Mouse (Mus musculus): Measurements from ENCODE around the gene Trim25.

Trim25 gene

DNA sequence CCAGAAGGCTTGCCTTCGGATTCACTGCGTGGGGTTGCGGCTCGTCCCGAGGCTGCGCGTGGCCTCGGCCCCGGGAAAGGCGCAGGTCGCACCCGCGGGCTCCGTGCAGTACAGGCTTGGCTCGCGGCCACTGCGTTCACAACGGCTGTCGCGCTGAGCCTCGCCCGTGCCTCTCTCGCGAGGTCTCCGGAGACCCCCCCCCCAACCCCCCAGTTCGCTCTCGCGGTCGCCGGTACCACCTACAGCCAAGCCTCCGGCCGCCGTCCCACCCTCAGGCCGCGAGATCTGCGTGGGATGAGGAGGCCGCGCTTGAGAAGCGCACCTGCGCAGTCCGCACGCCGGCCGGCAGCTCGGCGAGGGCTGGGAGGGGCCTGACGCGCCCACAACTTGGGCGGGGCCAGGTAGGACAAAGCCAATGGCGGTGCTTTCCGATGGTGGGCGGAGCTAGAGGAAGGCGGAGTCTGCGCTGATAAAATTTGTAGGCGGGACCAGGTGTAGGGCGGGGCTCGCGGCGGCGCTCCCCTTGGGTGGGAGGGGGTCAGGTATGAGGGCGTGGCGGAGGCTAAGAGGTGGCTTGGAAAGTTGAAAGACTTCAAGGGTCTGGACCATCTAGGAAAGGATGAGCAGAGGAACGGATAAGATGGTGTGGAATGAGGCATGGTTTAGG, 61.4 kb downstream of the Trim25 start:
- peak; percentile 39 for DNase-seq (ENCODE audit: extremely low spot score, low read depth, low spot score)

GRCm38 (mm10) chr11:89061362-89061761, 62.2 kb downstream of the Trim25 start:
- DNase-seq (ENCODE audit: extremely low spot score, low read depth, low spot score), result no peak

DNA sequence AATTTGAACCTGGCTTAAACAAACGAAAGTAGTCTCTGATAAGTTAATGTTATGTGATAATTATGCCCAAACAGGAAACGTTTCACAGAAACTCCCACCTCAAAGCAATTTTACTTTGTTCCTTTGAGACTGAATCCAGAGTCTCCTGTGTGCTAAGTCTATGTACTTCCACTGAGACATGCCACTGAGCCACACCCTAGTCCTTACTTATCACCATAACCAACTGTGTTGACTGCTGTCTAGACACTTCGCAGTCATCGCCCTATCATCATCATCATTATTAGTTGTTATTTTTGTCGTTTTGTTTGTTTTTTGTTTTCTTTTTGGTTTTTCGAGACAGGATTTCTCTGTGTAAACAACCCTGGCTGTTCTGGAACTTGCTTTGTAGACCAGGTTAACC, 65.1 kb downstream of the Trim25 start:
- no peak for DNase-seq (ENCODE audit: extremely low spot score, low read depth, low spot score)

DNA sequence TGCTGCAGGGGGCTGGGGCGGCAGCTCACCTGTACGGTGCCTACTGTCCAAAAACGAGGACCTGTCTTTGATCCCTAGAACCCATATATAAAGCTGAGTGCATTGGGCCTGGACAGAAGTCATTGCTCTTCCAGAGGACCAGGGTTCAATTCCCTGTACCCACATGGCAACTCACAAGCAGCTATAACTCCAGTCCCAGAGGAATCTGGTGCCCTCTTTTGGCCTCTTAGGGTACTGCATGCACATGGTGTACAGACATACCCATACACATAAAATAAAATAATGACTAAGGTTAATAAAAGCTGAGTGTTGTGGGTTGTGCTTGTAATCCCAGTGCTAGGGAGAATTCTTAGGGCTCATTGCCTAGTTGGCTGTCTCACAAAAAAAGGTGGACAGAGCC, 66.1 kb downstream of the Trim25 start:
- DNase-seq (ENCODE audit: extremely low spot score, low read depth, low spot score), result no peak

DNA sequence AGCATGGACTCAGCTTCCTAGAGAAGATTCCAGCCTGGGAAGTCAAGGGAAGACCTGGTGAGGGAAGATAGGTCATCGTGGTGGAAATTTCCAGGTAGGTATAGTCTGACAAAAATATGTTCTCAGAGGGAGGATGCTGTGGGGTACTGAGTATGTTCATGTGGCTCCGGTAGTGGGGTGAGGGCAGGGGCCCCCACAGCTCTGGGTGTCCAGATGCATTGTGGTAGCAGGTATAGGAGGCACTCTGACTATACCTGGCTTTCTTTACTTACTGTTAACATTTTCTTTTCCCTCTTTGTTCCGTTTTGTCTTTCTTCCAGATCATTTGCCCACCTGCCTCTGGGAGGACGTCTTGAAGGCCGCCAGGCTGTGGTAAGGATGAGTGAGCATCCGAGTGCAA, 67.0 kb downstream of the Trim25 start:
- DNase-seq (ENCODE audit: extremely low spot score, low read depth, low spot score), result no peak

- DNase-seq (ENCODE audit: extremely low spot score, low read depth, low spot score), result no peak
Measured at GRCm38 (mm10) chr11:89066750-89067149, 67.6 kb downstream of the Trim25 start, which contains the start of gene Dgke. Dgke (minus strand) TSS chr11:89066850.

- no peak for DNase-seq (ENCODE audit: extremely low spot score, low read depth, low spot score)
Measured at GRCm38 (mm10) chr11:89067301-89067822, 68.2 kb downstream of the Trim25 start.

DNA sequence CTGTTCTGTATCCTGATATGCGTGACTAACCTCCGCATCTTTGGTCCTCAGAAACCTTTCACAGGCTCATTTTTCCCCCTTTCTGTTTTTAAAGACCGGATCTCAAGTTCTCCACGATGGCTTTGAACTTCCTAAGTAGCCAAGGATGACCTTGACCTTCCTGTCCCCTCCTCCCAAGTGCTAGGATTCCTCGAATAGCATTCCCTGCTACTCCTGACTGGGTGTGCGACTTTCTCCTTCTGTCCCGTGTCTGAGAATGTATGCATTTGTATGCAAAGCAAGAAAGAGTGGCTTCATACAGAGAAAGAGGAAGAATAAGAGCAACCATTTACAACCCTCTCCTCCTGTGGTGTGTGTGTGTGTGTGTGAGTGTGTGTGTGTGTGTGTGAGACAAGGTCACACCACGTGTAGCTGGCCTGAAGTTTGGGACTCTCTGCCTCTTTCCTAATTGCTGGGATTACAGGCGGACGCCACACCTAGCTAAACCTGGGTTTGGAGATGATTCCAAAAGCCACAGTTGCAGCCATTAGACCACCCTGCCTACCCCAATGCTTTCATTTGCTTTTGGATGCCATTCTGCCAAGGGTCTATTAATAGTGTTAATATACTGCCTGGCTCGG, 68.8 kb downstream of the Trim25 start:
- no peak for DNase-seq (ENCODE audit: extremely low spot score, low read depth, low spot score)

DNA sequence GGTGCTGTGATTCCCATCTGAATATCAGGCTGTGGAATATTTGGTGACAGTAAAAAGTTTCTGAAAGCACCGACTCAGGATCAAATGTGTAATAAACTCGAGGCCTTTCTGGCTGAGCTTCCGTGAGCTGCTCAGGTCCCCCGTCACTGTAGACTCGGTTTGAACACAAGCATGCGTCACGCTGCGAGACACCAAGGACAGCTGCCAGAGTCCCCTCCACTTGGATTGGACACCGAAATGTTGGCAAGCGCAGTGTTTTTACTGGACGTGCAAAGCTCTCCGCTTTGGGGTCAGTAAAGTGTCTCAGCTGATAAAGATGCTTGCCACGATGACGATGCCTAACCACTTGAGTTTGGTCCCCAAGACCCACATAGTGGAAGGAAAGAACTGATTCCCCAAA, 69.5 kb downstream of the Trim25 start:
- DNase-seq (ENCODE audit: extremely low spot score, low read depth, low spot score), result no peak

- peak; percentile 50 for DNase-seq (ENCODE audit: extremely low spot score, low read depth, low spot score)
Measured at GRCm38 (mm10) chr11:89069303-89069702, 70.1 kb downstream of the Trim25 start.
